Mouse (Mus musculus): ENCODE results near the gene Lsm10. TPM values are rescaled to one million over a fixed set of nuclear protein-coding genes. Genes with fewer than 3 reads are reported as not detected.
A peak's percentile ranks its signal among the peaks of the same experiment; 100 is the strongest.

Gene Lsm10
- total RNA-seq, 2 experiments from 2014 or later: 13.4 to 13.8 TPM

- DNase-seq (ENCODE audit: low spot score in 2 of 2): no peak
- no peak overlapping the region for H3K27ac ChIP-seq
- H3K4me3 ChIP-seq: no peak overlapping the region
- TF ChIP-seq CTCF (conservative IDR thresholded peaks at IDR 0.05): no peak
Observed at GRCm38 (mm10) chr4:126137773-126138172, 41.4 kb downstream of the Lsm10 start.

GRCm38 (mm10) chr4:126141021-126141420, 44.6 kb downstream of the Lsm10 start:
- TF ChIP-seq CTCF (conservative IDR thresholded peaks at IDR 0.05): no peak
- DNase-seq (ENCODE audit: low spot score in 2 of 2): no peak
- Histone ChIP-seq H3K4me3 (no peak overlapping the region), H3K27ac (no peak overlapping the region)

DNA sequence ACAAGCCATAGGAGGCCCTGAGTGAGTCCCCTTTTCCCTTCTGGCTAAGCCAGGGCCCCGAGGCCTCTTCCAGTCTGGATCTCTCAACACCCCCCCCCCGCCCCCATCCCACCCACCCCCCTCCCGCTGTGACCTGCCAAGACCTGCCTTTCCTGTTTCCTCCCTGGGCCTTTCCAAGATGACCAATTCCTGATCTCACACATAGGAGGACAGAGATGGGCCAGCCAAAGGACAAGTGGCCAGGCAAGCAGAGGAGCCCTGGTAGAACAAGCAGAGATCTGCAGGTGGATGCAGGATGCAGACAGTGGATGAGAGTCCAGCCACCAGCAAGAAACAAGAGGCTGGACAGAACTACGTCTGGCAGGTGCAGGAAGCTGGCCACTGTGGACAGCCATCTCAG, 49.0 kb downstream of the Lsm10 start:
- no peak for DNase-seq (ENCODE audit: low spot score in 2 of 2)
- Histone ChIP-seq H3K4me3 (no peak overlapping the region), H3K27ac (no peak overlapping the region)
- TF ChIP-seq CTCF (conservative IDR thresholded peaks at IDR 0.05): no peak; the same call in 1 of the 2 replicates

DNA sequence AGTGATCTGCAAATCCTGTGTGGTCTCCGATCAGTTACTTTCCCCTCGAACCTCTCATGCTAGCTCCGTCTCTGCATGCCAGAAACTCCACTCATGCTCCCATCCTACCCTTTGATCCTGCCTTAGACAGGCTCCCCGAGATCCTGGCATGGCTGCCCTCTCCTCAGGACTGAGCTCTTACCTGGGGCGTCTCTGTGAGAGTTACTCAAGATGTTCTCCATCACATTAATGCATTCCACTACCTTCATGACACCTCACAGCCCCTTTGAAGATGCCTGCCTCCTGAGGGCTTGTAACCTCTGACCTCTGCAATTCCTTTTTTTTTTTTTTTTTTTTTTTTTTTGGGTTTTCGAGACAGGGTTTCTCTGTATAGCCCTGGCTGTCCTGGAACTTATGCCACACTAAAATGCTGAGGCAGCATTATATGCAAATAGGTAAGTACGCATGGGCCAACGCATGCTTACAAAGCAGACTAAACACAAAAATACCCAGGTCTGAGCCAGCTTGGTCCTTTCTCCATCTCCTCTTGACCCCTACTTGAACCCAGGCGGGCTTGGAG, 50.6 kb downstream of the Lsm10 start:
- H3K27ac ChIP-seq: no peak overlapping the region
- H3K4me3 ChIP-seq: no peak overlapping the region
- no peak for TF ChIP-seq CTCF (conservative IDR thresholded peaks at IDR 0.05)
- DNase-seq (ENCODE audit: low spot score in 2 of 2): no peak

DNA sequence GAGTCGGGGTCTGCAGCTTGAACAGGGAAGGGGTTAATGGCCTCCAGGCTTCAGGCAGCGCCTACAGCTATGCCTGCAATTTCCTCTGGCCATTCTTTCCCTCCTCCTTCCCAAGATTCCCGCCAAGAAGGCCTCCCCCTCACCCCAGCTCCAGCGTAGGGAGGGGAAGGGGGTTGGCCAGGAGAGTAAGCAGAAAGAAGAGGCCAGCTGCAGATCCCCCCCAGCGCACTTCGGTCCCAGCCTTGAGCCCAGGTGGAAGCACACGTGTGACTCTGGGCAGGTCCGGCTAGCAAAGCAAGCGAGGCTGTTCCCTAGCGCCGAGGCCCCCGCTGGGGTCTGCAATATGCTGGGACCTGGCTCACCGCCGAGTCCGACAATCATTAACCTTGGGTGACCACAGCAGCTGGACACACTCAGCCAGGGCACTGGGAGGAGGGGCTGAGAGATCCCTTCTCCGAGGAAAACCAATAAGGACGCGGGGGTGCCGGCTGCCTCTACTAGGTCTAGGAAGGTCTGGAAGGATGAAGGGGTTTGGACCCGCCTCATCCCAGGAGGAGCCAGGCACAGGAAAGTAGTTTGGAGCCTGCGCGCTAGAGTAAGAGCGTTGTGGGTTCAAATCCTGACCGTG, 51.2 kb downstream of the Lsm10 start, which contains the start of gene Eva1b:
TSS of gene Eva1b (plus strand) at position 212 of the 628 bp plus-strand sequence.
- H3K27ac ChIP-seq: peak within 1 kb of the TSS; percentile 67; the same call in 1 of the 2 replicates
- no peak for DNase-seq (ENCODE audit: low spot score in 2 of 2)
- H3K4me3 ChIP-seq: peak within 1 kb of the TSS; percentile 61
- TF ChIP-seq CTCF (conservative IDR thresholded peaks at IDR 0.05): no peak

Other genes with a start within 250 kb of the Lsm10 start
- 1 to 10 TPM; 4.7 to 6.6 TPM for gene Csf3r, start 72.1 kb upstream of the Lsm10 start, total RNA-seq (2021)
- gene Mrps15, start 49.7 kb upstream of the Lsm10 start, total RNA-seq (2021): 10 to 100 TPM; 46.2 to 48.6 TPM
- gene Oscp1, start 38.1 kb upstream of the Lsm10 start, total RNA-seq (2021): 10 to 100 TPM; 41.1 to 44.5 TPM
- gene Stk40, start 7.3 kb downstream of the Lsm10 start, total RNA-seq (2021): 10 to 100 TPM; 24.8 to 26.6 TPM
- 1 to 10 TPM; 3.3 to 3.6 TPM for gene Eva1b, start 51.1 kb downstream of the Lsm10 start, total RNA-seq (2021)
- under 1 TPM; 0.59 to 0.81 TPM for gene Sh3d21, start 66.9 kb downstream of the Lsm10 start, total RNA-seq (2021)
- 100 to 1,000 TPM; 150 to 166 TPM for gene Thrap3, start 106.1 kb downstream of the Lsm10 start, total RNA-seq (2021)
- 100 to 1,000 TPM; 246 to 249 TPM for gene Map7d1, start 159.7 kb downstream of the Lsm10 start, total RNA-seq (2021)
- gene Trappc3, start 165.7 kb downstream of the Lsm10 start, total RNA-seq (2021): 10 to 100 TPM; 85.4 to 90.5 TPM
- gene Col8a2, start 190.2 kb downstream of the Lsm10 start, total RNA-seq (2021): 1 to 10 TPM; 1.2 to 1.5 TPM
- gene Adprhl2, start 225.1 kb downstream of the Lsm10 start, total RNA-seq (2021): 10 to 100 TPM; 32.2 to 33.0 TPM
- 1 to 10 TPM; 1.3 to 1.6 TPM for gene Tekt2, start 229.1 kb downstream of the Lsm10 start, total RNA-seq (2021)

Data from layer of hippocampus, adult 2 months (tissue).